8 mouse cellular contexts compared by ENCODE assay signal in genomic region chr17:44733544-44734310, GRCm38 (mm10). TPM values are rescaled to one million over a fixed set of nuclear protein-coding genes. Genes with fewer than 3 reads are reported as not detected.
A peak's percentile ranks its signal among the peaks of the same experiment; 100 is the strongest.
DNase-seq lines count a peak whose midpoint lies in the region; ATAC-seq lines count a peak whose summit lies in the region.

No protein-coding gene starts in this region.

- no peak overlapping the region for H3K27ac ChIP-seq in lung, embryonic 16.5 days (ENCODE audit: low read length)
- no peak overlapping the region for H3K27ac ChIP-seq in intestine, embryonic 14.5 days (ENCODE audit: low read depth)
- H3K27ac ChIP-seq in neural tube, embryonic 11.5 days (ENCODE audit: low read depth, low read length) = no peak overlapping the region

- H3K4me1 ChIP-seq in lung, embryonic 16.5 days (replicated peaks; ENCODE audit: control insufficient read depth, insufficient read depth, low read length) = peaks cover 27% of the 10 kb centered on the region
- peaks cover 10% of the 10 kb centered on the region for H3K4me1 ChIP-seq in intestine, embryonic 14.5 days (replicated peaks; ENCODE audit: control insufficient read depth, insufficient read depth, low read length)
- H3K4me1 ChIP-seq in neural tube, embryonic 11.5 days (ENCODE audit: control insufficient read depth, insufficient read depth, low read length) = peaks cover 12% of the 10 kb centered on the region

- ATAC-seq in lung, embryonic 16.5 days (ENCODE audit: low read depth) = no peak
- 0 out of 2 replicates have a peak, but pooled peaks have one; percentile 16 for ATAC-seq in intestine, embryonic 14.5 days (replicated peaks; ENCODE audit: low FRiP score, low TSS enrichment, low read depth)
- no peak for ATAC-seq in neural tube, embryonic 11.5 days (ENCODE audit: insufficient read depth, low FRiP score, low TSS enrichment)

- 8% methylated on average over 23 of the region's 23 CpGs for WGBS in lung, embryonic 16.5 days
- WGBS in intestine, embryonic 14.5 days = 2% methylated on average over 23 of the region's 23 CpGs
- under 1% methylated on average over 23 of the region's 23 CpGs for WGBS in neural tube, embryonic 11.5 days

- no peaks in the 10 kb centered on the region for H3K36me3 ChIP-seq in lung, embryonic 16.5 days (ENCODE audit: control insufficient read depth, insufficient read depth, low read length)
- no peaks in the 10 kb centered on the region for H3K36me3 ChIP-seq in intestine, embryonic 14.5 days (ENCODE audit: control insufficient read depth, insufficient read depth, low read length)
- no peaks in the 10 kb centered on the region for H3K36me3 ChIP-seq in neural tube, embryonic 11.5 days (ENCODE audit: control insufficient read depth, insufficient read depth, low read length)

- peak overlapping the region; percentile 97 for H3K4me2 ChIP-seq in lung, embryonic 16.5 days (ENCODE audit: low read depth, low read length)
- H3K4me2 ChIP-seq in intestine, embryonic 14.5 days (ENCODE audit: low read length) = peak overlapping the region; percentile 93
- H3K4me2 ChIP-seq in neural tube, embryonic 11.5 days (ENCODE audit: low read depth) = peak overlapping the region; percentile 93

- DNase-seq in adrenal gland, adult (ENCODE audit: inconsistent age in 2 of 2, low spot score in 1 of 2) = peak; percentile 26 to 67
- no peak for DNase-seq in adrenal gland, postnatal 25 days
- DNase-seq in lung, postnatal 4 days = no peak
- peak; percentile 72 for DNase-seq in intestine, embryonic 14.5 days (ENCODE audit: low spot score)
- DNase-seq in neural tube, embryonic 11.5 days (ENCODE audit: low spot score) = peak; percentile 38
- no peak for DNase-seq in right cerebral cortex, adult 18-20 months
- DNase-seq in urinary bladder, postnatal 4 days (ENCODE audit: low spot score in 2 of 2) = no peak

- peak overlapping the region; percentile 60 for H3K4me3 ChIP-seq in lung, embryonic 16.5 days (ENCODE audit: low read length)
- peak overlapping the region; percentile 54 for H3K4me3 ChIP-seq in intestine, embryonic 14.5 days (ENCODE audit: low read depth, low read length)
- peak overlapping the region; percentile 56 for H3K4me3 ChIP-seq in neural tube, embryonic 11.5 days (ENCODE audit: low read depth, low read length)

- H3K9me3 ChIP-seq in lung, embryonic 16.5 days (ENCODE audit: control insufficient read depth, low read length) = no peaks in the 10 kb centered on the region
- no peaks in the 10 kb centered on the region for H3K9me3 ChIP-seq in intestine, embryonic 14.5 days (ENCODE audit: control insufficient read depth, low read length)
- H3K9me3 ChIP-seq in neural tube, embryonic 11.5 days (ENCODE audit: control insufficient read depth, low read length) = no peaks in the 10 kb centered on the region

- H3K27me3 ChIP-seq in lung, embryonic 16.5 days (ENCODE audit: control insufficient read depth, insufficient read depth, low read depth, low read length) = peaks cover 56% of the 10 kb centered on the region
- peaks cover 85% of the 10 kb centered on the region for H3K27me3 ChIP-seq in intestine, embryonic 14.5 days (replicated peaks; ENCODE audit: control insufficient read depth, insufficient read depth, low read length)
- peaks cover 62% of the 10 kb centered on the region for H3K27me3 ChIP-seq in neural tube, embryonic 11.5 days (ENCODE audit: control insufficient read depth, insufficient read depth, low read length)

- H3K9ac ChIP-seq in lung, embryonic 16.5 days (ENCODE audit: low read length) = no peak overlapping the region
- H3K9ac ChIP-seq in intestine, embryonic 14.5 days (ENCODE audit: low read length) = no peak overlapping the region
- H3K9ac ChIP-seq in neural tube, embryonic 11.5 days (ENCODE audit: low read length) = no peak overlapping the region

RNA-seq across cellular contexts. Expression of gene Supt3, which starts 43.2 kb away (rescaled TPM):
- 25.9 and 26.1 TPM in 2 replicates for total RNA-seq in adrenal gland, postnatal 25 days (2021)
- 17.5 and 20.4 TPM in 2 replicates for polyA plus RNA-seq in lung, embryonic 16.5 days (2015; fragmentation: Nextera tagmentation; extraction: Ambion mirVana)
- polyA plus RNA-seq in intestine, embryonic 14.5 days (2014; fragmentation: Nextera tagmentation; extraction: Ambion mirVana) = 18.8 and 20.6 TPM in 2 replicates
- polyA plus RNA-seq in neural tube, embryonic 11.5 days (2014; fragmentation: Nextera tagmentation; extraction: Ambion mirVana) = 23.4 and 23.8 TPM in 2 replicates

Comparison
In these comparisons a context has a peak if more than half of its experiments do, and no peak if none do; other contexts are left out.
1. DNase-seq: peak in adrenal gland, adult (2 of 2), intestine, embryonic 14.5 days (single experiment) and neural tube, embryonic 11.5 days (single experiment); none in adrenal gland, postnatal 25 days (single experiment), lung, postnatal 4 days (0 of 2), right cerebral cortex, adult 18-20 months (single experiment) and urinary bladder, postnatal 4 days (0 of 2).
2. Peak in every context shown above with its lines, with median percentiles within 50 percentile points of each other: H3K4me2 ChIP-seq and H3K4me3 ChIP-seq.